Mouse (Mus musculus) testis, postnatal 14 days (tissue): ENCODE measurements around the gene Ssr2.

ENCODE experiments used
- DNase-seq: peaks from one replicate; pipeline ENCODE4 v3.0.0; 2021; ENCODE audit warnings: low spot score

Gene Ssr2

DNA sequence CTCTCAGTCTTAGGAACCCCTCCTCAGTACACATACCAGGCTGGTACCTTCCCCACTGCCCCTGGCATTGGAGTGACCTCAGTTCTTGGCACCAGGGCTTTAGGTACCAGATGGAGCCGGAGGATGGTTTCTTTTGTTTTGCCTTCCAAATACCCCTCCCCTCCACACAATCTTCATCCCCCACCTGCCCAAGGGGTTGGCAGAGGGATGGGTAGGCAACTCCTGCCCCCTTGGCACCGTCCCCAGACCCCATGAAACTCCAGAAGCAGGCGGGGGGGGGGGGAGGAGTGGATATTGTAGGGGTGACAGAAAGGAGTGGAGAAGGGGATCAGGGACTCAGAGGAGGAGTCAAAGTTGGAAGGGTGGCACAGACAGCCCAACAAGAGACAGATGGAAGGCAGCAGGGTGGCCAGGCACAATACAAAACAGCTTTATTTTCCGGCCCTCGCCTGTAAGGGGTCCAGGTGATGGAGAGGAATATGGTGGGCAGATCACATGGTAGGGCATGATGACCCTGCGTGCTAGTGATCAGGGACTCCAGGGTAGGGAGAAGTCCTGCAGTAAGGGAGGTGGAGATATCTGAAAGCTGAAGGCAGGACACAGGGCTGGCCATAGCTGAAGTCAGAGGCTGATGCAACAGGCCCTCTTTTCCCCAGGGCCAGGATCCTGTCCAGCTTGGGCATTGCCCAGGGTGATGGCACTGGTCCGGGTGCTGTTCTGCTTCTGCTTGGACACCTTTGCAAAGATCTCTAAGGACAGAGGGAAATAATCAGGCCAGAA is 33.9 kb upstream of the Ssr2 start:
- no peak for DNase-seq

GRCm38 (mm10) chr3:88542486-88542885 is 33.2 kb upstream of the Ssr2 start:
- DNase-seq, result no peak

DNA sequence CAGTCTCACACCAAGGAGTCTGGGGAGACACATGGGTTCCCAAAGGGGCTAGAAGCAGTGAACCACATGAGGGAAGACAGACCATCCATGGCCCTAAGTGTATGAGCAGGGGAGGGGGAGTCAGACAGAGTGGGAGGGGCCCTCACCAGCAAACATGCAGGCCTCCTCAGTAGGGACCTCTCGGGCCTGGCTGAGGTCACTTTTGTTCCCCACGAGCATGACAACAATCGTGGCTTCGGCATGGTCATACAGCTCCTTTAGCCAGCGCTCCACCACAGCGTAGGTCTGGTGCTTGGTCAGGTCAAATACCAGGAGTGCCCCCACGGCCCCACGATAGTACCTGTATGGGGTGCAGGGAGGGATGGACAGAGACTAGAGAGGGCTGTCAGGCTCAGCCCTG is 32.5 kb upstream of the Ssr2 start:
- no peak for DNase-seq

- DNase-seq, result no peak
Measured at GRCm38 (mm10) chr3:88543651-88544410, 31.8 kb upstream of the Ssr2 start.

DNA sequence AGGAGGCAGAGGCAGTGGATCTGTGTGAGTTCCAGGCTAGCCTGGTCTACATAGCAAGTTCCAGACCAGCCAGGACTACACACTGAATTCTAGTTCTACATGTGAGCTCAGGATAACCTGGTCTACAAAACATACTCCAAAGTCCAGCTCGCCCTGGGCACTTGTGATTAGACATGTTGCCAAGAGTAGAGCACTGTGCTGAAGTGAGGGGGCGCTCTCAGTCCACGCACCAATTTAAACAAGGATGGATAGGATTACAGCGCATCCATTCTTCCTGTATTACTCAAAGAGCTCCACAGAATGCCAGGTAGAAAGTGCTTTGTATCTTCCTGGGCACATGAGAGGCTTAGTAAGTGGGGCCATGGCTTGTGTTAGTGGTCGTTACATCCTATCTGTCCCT is 31.2 kb upstream of the Ssr2 start:
- no peak for DNase-seq

DNA sequence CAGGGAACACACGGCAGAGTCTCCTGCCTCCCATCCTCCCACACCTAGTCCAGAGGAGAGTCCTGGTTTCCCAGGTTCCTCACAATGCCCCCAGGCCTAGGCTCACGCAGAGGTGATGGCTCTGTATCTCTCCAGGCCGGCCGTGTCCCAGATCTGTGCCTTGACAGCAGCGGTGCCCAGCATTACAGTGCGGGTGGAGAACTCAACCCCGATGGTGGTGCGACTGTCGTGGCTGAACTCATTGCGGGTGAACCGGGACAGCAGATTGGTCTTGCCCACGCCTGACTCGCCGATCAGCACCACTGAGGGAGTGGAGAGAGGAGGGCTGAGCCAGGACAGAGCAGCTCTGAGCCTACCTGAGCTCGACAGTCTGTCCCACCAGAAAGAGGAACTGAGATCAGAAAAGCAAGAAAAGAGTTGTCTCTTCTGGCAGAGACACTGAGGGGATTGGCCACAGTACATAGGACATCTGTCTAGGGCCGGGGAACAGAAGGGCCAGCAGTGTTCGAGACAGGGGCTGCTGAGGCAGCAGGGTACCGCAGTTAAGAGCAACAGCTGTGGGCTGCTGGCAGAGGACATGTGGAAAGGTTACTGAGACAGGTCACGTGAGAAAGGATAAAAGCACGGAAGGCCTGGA is 30.6 kb upstream of the Ssr2 start:
- no peak for DNase-seq

GRCm38 (mm10) chr3:88546674-88547418 is 28.8 kb upstream of the Ssr2 start:
- DNase-seq, result no peak

DNA sequence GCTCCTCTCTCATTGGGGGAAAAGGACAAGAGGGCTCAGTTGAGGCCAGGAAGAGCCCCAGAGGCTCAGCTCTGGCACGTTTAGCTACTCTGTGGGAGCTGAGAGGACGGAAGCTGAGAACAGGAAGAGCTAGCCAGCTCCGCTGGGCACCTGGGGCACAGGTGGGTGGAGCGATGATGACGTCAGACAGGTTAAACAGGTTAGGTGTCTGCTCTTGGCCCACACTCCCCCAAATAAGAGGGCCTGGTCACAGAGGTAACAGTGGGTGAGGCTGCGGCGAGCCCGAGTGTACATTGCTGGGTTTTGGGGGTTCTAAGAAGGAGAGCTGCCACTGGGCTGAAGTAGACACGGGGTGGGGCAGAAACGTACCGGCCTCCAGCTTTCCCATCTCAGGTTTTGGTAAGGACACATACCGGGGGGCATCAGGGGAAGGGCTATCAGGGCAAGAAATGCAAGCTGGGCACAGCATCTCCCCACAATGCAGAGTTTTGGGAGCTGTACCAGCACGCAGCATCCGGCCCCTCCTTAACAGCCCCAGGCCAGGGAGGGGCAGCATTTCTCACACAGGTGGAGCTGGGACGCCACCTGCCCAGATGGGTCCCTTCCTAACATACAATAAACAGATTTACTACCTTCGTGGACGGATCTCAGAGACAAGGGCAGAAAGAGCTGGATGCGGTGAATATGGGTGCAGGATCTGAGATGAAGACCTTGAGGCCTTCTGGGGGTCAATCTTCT is 27.3 kb upstream of the Ssr2 start, which contains the start of gene Rab25:
TSS of gene Rab25 (minus strand) at position 121 of the 738 bp plus-strand sequence.
- DNase-seq, result no peak

DNA sequence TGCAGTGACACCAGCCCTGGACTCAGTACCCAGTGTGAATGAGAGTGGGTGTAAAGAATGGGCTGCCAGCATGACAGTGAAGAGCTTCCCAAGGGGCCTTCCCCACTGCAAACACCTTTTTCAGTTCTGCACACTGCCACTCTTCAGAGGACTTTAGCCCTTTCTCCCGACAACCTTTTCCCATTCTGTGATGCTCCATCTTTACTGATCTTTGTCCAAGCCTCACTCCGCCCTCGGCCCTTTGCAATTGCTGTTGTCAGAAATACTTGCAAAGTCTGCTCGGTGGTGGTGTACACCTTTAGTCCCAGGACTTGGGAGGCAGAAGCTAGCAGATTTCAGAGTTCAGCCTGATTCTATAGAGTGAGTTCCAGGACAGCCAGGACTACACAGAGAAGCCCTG is 24.1 kb upstream of the Ssr2 start:
- no peak for DNase-seq

DNA sequence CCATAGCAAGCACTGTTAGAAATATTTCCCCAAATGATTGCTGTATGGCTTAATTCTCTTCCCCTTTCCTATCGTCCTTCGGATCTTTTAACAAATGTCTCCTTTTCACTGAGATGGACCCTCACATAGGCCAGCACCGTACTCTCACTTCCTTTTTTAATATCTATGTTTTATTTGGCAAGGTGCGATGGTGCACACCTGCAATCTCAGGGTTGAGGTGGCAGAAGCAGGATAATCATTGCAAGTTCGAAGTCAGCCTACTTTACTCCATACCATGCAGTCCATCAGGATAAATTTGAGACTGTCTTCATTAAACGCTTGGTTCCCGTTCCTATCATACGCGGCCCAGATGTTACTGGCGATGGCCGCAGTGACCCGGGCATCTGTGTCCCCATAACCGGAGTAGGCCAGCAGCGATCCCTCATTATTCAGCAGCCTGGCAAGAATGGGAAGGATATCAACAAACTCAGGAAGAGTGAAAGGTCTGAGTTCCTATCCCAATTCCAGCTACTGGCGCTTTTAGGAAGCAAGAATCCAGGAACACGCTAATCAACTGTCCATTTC is 23.5 kb upstream of the Ssr2 start:
- no peak for DNase-seq

- peak; percentile 98 for DNase-seq
Measured at GRCm38 (mm10) chr3:88552676-88553524, 22.8 kb upstream of the Ssr2 start, which contains the start of gene Lamtor2. TSS of gene Lamtor2 (minus strand) at chr3:88553074.

- peak; percentile 89 for DNase-seq
Measured at GRCm38 (mm10) chr3:88553525-88553879, 22.2 kb upstream of the Ssr2 start, which contains the start of gene Ubqln4. TSS of gene Ubqln4 (plus strand) at chr3:88553758.

- peak; percentile 83 for DNase-seq
Measured at GRCm38 (mm10) chr3:88553880-88554586, 21.6 kb upstream of the Ssr2 start.

GRCm38 (mm10) chr3:88555069-88555605 is 20.5 kb upstream of the Ssr2 start:
- DNase-seq, result no peak

DNA sequence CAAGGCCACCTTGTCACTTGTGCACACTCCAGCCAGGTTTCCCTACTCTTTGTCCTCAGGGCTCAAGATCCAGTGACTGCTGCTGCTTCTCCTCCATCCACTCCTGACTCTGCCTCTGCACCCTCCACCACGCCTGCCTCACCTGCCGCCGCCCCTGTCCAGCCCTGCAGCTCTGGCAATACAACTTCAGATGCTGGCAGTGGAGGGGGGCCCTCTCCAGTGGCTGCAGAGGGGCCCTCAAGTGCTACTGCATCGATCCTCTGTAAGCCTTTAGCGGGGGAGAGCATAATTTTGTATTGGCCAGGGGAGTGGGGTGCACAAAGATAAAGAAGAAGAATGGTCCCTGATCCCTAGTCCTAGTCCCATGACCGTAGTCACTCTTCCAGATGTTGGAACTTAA is 19.9 kb upstream of the Ssr2 start:
- no peak for DNase-seq

DNA sequence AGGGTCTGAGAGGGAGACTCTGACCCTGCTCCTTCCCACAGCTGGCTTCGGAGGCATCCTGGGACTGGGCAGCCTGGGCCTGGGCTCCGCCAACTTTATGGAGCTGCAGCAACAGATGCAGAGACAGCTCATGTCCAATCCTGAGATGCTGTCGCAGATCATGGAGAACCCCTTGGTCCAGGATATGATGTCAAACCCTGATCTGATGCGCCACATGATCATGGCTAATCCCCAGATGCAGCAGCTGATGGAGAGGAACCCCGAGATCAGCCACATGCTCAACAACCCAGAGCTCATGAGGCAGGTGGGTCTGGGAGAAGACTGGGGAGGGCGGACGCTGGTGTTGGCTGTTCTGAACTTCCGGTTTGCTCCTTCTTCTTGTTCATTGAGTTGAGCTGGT is 19.1 kb upstream of the Ssr2 start:
- DNase-seq, result no peak

DNA sequence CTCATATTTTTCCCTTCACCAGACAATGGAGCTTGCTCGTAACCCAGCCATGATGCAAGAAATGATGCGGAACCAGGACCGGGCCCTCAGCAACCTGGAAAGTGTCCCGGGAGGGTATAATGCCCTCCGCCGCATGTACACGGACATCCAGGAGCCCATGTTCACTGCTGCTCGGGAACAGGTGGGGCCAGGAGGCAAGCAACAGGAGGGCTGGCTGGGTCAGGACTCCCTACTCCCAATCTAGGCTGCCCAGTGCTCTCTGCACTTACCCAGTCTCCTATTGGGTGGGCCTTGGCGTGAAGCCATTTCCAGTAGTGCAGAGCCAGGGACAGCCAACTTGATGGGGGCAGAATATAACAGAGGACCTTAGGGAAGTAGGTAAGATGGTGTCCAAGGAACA is 16.1 kb upstream of the Ssr2 start:
- no peak for DNase-seq

GRCm38 (mm10) chr3:88561989-88562388 is 13.7 kb upstream of the Ssr2 start:
- DNase-seq, result no peak

DNA sequence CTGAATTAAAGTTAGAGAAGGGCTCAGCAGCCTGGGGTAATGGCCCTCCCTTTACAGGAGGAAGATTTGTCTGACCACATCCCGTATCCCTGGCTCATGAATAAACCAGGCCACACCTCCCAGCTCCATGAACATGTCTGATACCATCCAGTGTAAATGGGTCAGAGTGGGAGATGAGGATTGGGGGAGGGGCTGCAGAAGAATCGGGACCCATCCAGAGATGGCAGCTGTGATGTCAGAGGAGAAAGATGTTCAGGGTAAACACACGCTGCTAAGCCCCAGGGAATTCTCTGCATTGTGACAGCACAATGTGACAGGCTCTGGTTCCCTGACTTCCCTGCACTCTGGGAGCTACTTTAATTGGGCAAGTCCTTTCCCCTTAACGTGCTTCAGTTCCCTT is 12.2 kb upstream of the Ssr2 start:
- DNase-seq, result no peak
